Mouse (Mus musculus): ENCODE results near the gene Myl6b. TPM values are rescaled to one million over a fixed set of nuclear protein-coding genes. Genes with fewer than 3 reads are reported as not detected.
A peak's percentile ranks its signal among the peaks of the same experiment; 100 is the strongest.

Gene Myl6b
- total and polyA plus RNA-seq, 3 experiments: 0.39 to 3.9 (median 2.5) TPM

GRCm38 (mm10) chr10:128504641-128505370 is 6.3 kb upstream of the Myl6b start:
- dilution Hi-C loops (cut with MboI; ENCODE audit: extremely low pct_ligation_motif_present, extremely low pct_unique_long_range_greater_than_20kb, low sequenced_read_pairs) (no loop called here), in situ Hi-C loops (cut with MboI; ENCODE audit: low pct_ligation_motif_present, low pct_unique_long_range_greater_than_20kb, low sequenced_read_pairs) (no loop called here)
- Histone ChIP-seq H3K9ac (ENCODE audit: insufficient read depth, low read depth) (no peak overlapping the region), H3K9me3 (replicated peaks; ENCODE audit: low read length) (peaks cover 2% of the 10 kb centered on the region), H3K4me1 (ENCODE audit: control insufficient read depth in 1 of 2, insufficient read depth in 2 of 2) (peaks cover 6 to 15% of the 10 kb centered on the region in 2 experiments), H3K27me3 (replicated peaks) (no peaks in the 10 kb centered on the region), H3K79me2 (replicated peaks; ENCODE audit: control insufficient read depth, extremely low read depth, insufficient read depth, poor library complexity, severe bottlenecking) (no peaks in the 10 kb centered on the region), H3K27ac (ENCODE audit: insufficient read depth, low read depth) (no peak overlapping the region), H3K4me2 (ENCODE audit: insufficient read depth, low read depth, poor library complexity, severe bottlenecking) (no peak overlapping the region), H3K4me3 (replicated peaks in 1 of 3; ENCODE audit: low read depth in 2 of 3, low read length in 2 of 3, poor library complexity in 1 of 3) (no peak overlapping the region), H3K36me3 (replicated peaks in 1 of 2; ENCODE audit: control insufficient read depth in 1 of 2, insufficient read depth in 1 of 2, low read length in 1 of 2) (peaks cover under 1 to 12% of the 10 kb centered on the region in 2 experiments)
- TF ChIP-seq ZNF384 (IDR thresholded peaks at IDR 0.05; ENCODE audit: low read depth, low read length): no peak
- TF ChIP-seq CHD1 (IDR thresholded peaks at IDR 0.05; ENCODE audit: low read depth, low read length): no peak
- no peak for TF ChIP-seq MXI1 (IDR thresholded peaks at IDR 0.05; ENCODE audit: low read depth, low read length)
- no peak for TF ChIP-seq ZMIZ1 (IDR thresholded peaks at IDR 0.05; ENCODE audit: low read depth, low read length)
- 0 out of 2 replicates have a peak, but pooled peaks have one; percentile 15 for TF ChIP-seq ELF1 (IDR thresholded peaks at IDR 0.05; ENCODE audit: low read depth, low read length)
- DNase-seq (ENCODE audit: extremely low read depth): no peak

- TF ChIP-seq TBP (conservative IDR thresholded peaks at IDR 0.05; ENCODE audit: low read depth, low read length) (no peak), ETS1 (conservative IDR thresholded peaks at IDR 0.05; ENCODE audit: low read depth, low read length) (no peak), MEF2A (IDR thresholded peaks at IDR 0.05; ENCODE audit: borderline replicate concordance, low read depth, low read length) (no peak), GABPA (IDR thresholded peaks at IDR 0.05; ENCODE audit: insufficient replicate concordance, low read depth, low read length) (no peak), MXI1 (IDR thresholded peaks at IDR 0.05; ENCODE audit: low read depth, low read length) (no peak), MAX (IDR thresholded peaks at IDR 0.05; ENCODE audit: low read length) (no peak), ZNF384 (IDR thresholded peaks at IDR 0.05; ENCODE audit: low read depth, low read length) (no peak), POLR2A (IDR thresholded peaks at IDR 0.05; ENCODE audit: low read depth, low read length) (no peak), NELFE (IDR thresholded peaks at IDR 0.05; ENCODE audit: low read depth, low read length) (no peak), ELF1 (IDR thresholded peaks at IDR 0.05; ENCODE audit: low read depth, low read length) (no peak), MAFK (IDR thresholded peaks at IDR 0.05; ENCODE audit: insufficient replicate concordance, low read length) (no peak), CTCF (conservative IDR thresholded peaks at IDR 0.05 in 1 of 2, IDR thresholded peaks at IDR 0.05 in 1 of 2; ENCODE audit: low read depth in 2 of 2, low read length in 2 of 2) (no peak), BHLHE40 (IDR thresholded peaks at IDR 0.05; ENCODE audit: low read depth, low read length) (no peak), CHD2 (IDR thresholded peaks at IDR 0.05; ENCODE audit: low read length) (no peak), KAT2A (IDR thresholded peaks at IDR 0.05; ENCODE audit: insufficient replicate concordance, low read length) (no peak), PAX5 (IDR thresholded peaks at IDR 0.05; ENCODE audit: low read length) (no peak), MAZ (IDR thresholded peaks at IDR 0.05; ENCODE audit: low read depth, low read length) (no peak), JUND (conservative IDR thresholded peaks at IDR 0.05; ENCODE audit: low read depth, low read length) (no peak), NRF1 (IDR thresholded peaks at IDR 0.05; ENCODE audit: low read depth, low read length) (no peak)
- no peak overlapping the region for H3K4me3 ChIP-seq (replicated peaks in 1 of 3; ENCODE audit: low read depth in 2 of 3, low read length in 2 of 3, poor library complexity in 1 of 3)
- H3K79me2 ChIP-seq (replicated peaks; ENCODE audit: control insufficient read depth, extremely low read depth, insufficient read depth, poor library complexity, severe bottlenecking): no peaks in the 10 kb centered on the region
- no peak overlapping the region for H3K27ac ChIP-seq (ENCODE audit: insufficient read depth, low read depth)
- no peak for DNase-seq (ENCODE audit: extremely low read depth)
- peaks cover 2% of the 10 kb centered on the region for H3K9me3 ChIP-seq (replicated peaks; ENCODE audit: low read length)
- H3K9ac ChIP-seq (ENCODE audit: insufficient read depth, low read depth): no peak overlapping the region
- peaks cover 0 to 4% of the 10 kb centered on the region in 2 experiments for H3K36me3 ChIP-seq (replicated peaks in 1 of 2; ENCODE audit: control insufficient read depth in 1 of 2, insufficient read depth in 1 of 2, low read length in 1 of 2)
- H3K4me1 ChIP-seq (ENCODE audit: control insufficient read depth in 1 of 2, insufficient read depth in 2 of 2): peaks cover 6 to 15% of the 10 kb centered on the region in 2 experiments
- H3K4me2 ChIP-seq (ENCODE audit: insufficient read depth, low read depth, poor library complexity, severe bottlenecking): no peak overlapping the region
- H3K27me3 ChIP-seq (replicated peaks): no peaks in the 10 kb centered on the region
- in situ Hi-C loops (cut with MboI; ENCODE audit: low pct_ligation_motif_present, low pct_unique_long_range_greater_than_20kb, low sequenced_read_pairs): no loop called here
- dilution Hi-C loops (cut with MboI; ENCODE audit: extremely low pct_ligation_motif_present, extremely low pct_unique_long_range_greater_than_20kb, low sequenced_read_pairs): no loop called here
These were observed 5.5 kb upstream of the Myl6b start for GRCm38 (mm10) chr10:128504012-128504411.

Data from CH12.LX (cell line).